Mouse (Mus musculus) neural tube, embryonic 10.5 days (tissue): ENCODE measurements around the gene Arrb1.
A peak's percentile ranks its signal among the peaks of the same experiment; 100 is the strongest.

Experiments used
- DNase-seq: peaks from one replicate; pipeline ENCODE4 v3.0.0-alpha.2; 2017; ENCODE audit warnings: low spot score; ENCODE audit errors: extremely low spot score

Arrb1 gene

DNA sequence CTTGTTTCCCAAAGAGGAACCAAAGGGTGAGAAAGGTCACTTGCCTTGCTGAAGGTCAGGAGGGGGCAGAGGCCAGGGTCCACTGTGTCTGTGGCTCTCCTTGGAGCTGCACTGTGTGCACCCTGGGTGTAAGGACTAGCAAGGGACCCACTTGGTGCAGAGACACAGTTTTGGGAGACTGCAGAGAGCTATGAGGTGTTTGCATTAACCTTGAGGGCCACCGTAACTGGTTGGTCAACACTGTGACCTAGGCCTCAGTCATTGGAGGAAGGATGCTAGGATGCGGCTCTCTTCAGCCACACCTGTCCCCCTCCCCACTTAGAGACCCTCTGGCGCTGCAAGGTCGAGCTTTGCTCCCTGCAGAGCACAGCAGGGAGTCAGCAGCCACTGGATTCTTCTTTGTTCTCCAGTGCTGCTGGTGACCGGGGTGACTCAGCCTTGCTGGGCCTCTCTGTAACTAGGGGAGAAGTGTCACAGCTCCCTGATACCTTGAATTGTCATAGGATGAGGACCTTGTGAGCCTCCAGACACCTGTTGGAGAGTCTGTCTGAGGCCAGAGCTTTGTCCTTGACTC is 2.0 kb downstream of the Arrb1 start:
- DNase-seq = no peak

DNA sequence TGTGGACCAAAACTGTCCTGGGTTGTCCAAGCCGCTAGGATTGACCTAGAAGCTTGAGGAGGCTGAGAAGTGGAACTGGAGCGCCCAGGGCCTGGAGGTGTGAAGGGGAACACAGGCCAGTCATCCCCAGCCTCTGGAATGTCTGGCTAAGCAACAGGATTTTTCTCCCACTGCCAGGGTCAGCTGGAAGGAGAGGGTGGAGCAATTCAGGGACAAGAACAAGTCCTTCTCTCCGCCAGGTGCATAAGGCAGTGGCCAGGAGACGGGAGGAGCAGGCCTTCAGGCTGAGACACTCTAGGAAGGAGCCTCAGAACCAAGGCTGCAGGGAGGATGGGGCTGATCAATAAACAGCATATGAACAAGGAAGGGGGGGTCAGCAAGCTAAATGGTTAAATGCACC is 3.2 kb downstream of the Arrb1 start:
- DNase-seq = no peak

DNA sequence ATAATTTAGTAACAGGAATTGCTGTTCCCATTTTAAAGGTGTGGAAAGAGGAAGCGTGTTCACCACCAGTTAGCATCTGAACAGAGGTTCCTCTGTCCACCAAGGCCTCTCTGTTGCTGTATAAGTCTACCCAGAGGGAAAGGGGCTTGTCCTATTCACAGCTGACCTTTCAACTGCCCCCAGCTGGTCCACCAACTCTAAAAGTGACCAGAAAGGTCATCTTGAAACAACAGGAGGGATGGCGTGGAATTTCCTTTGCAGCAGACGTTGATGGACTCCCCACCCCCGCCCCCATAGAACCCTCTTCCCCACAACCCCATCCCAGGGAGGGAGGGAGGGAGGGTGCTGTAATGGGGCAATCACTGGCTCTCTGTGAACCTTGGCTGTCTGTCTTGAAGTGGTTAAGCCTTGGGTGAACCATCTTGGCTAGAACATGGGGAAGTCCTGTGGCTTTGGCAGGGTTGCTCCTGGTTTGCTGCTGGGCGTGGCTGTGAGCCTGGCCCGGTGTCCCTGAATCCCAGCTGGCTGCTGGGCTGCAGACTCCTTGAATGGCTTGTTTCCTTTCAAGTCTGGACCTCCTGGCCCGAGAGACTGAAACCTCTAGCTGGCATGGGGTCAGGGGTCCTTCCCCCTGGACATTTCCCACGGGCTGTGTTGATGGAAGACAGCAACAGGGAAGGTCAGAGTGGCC is 4.1 kb downstream of the Arrb1 start:
- peak; percentile 51 for DNase-seq

DNA sequence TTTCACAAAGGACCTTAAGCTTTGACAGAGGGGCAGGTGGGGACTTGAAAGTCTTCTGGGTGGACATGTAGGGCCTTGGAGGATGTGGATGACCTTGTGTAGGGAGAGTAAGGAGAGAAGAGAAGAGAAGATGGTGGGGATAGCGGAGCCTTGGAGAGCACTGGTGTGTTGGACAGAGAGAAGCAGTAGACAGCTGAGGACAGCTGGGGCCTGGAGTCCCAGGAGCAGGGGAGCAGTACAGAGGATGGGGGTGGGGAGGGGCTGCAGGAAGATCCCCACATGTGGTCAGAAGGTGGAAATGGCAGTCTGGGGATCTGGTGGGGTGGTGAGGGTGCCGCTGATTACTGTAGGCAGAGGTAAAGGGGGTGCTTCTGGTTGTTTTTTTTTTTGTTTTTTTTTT is 4.8 kb downstream of the Arrb1 start:
- DNase-seq = no peak

DNA sequence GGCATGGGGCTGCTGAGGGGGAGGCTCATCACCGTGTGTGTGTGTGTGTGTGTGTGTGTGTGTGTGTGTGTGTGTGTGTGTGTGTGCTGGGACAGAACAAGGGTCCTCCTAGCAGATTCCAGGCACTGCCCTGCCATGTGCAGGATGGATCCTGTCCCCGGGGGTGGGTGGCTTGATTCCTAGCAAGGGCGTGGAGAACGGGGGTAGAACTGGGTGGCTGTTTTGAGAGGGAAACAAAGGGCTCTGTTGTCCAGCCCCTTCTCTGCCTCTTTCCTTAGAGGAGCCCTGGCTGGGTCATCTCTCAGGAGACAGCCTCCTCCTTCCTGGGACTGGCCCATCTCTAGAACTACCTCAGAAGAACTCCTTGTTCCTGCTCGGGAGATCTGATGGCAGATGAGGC is 5.9 kb downstream of the Arrb1 start:
- DNase-seq = no peak

GRCm38 (mm10) chr7:99544272-99544671 is 9.0 kb downstream of the Arrb1 start:
- no peak for DNase-seq

DNA sequence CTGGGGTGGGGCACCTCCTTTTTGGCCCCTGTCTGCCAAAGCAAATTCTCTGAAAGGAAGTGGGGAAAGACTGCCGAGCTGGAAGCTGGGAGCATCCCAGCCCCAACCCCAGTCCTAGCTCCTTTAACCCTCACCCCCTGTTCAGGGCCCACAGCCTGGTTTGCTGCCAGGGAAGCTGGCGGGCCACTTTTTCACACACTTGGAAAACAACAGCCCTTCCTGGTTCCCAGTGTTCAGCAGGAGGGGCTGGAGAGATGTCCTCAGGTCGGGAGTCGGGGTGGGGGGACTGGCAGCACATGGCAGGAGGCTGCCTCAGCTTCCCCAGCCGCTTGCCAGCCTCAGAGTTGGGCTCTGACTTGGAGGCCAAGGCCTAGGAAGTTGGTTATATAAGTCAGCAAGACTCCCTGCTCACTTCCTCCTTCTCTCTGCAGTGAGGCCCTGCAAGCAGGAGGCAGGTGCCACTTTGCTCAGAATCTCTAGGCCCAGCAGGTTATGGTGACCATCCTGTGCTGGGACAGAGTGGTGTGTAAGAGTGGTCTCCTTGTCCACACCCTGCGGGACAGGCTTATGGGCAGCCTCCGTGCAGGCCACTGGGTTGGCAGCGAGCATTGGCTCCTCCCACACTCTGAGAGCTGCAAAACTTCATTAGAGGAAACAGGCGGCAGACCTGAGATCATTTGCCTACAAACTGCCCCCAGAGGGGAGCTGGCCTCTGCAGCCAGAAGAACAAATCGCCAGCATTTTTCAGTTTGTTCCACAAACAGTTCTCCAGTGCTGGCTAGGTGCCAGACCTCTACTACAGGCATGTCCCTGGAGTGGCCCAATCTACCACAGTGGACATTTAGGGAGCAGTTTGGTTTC is 10.8 kb downstream of the Arrb1 start:
- no peak for DNase-seq

- no peak for DNase-seq
Measured at GRCm38 (mm10) chr7:99547584-99548487, 12.6 kb downstream of the Arrb1 start.

GRCm38 (mm10) chr7:99549668-99550067 is 14.4 kb downstream of the Arrb1 start:
- no peak for DNase-seq

- no peak for DNase-seq
Measured at GRCm38 (mm10) chr7:99551623-99552022, 16.4 kb downstream of the Arrb1 start.

- no peak for DNase-seq
Measured at GRCm38 (mm10) chr7:99553222-99553884, 18.1 kb downstream of the Arrb1 start.

GRCm38 (mm10) chr7:99553885-99554269 is 18.6 kb downstream of the Arrb1 start:
- no peak for DNase-seq

GRCm38 (mm10) chr7:99555862-99556261 is 20.6 kb downstream of the Arrb1 start:
- peak; percentile 63 for DNase-seq

GRCm38 (mm10) chr7:99559091-99559490 is 23.8 kb downstream of the Arrb1 start:
- DNase-seq = no peak

DNA sequence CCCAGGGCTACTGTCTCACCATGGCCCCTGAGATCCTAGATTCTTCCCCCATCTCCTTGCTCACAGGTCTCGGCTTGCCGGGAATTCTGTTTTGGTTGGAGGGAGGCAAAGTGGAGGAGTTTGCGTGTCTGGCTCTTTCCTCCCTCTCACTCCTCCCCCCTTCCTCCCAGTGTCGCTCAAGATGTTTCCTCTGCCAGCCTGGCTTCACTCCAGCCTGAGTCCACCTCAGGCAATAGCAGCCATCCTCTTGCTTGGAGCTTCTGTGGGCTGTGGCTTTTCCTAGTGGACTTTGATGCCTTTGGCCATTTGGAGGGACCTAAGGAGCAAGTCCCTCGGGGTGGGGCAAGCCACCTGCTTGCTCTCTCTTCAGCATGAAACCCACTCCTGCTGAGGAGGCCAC is 27.2 kb downstream of the Arrb1 start:
- no peak for DNase-seq

DNA sequence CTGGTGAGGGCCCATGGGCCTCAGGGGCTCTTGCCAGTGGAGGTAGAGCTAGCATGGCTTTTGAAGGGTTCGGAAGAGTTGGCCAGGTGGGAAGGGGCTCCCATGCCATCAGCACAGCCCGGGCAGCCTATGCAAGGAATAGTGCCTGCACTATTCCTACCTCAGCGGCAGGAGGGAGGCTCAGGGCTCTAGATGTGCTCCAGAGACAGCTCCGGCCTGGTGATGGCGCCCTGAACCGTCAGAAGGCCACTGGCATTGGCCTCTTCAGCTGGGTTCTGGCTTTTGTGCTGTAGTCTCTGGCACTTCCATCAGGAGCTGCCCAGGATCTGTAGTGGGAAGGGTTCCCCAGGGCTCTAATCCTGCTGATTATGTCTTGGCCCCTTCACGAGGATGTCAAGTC is 28.0 kb downstream of the Arrb1 start:
- DNase-seq = no peak

DNA sequence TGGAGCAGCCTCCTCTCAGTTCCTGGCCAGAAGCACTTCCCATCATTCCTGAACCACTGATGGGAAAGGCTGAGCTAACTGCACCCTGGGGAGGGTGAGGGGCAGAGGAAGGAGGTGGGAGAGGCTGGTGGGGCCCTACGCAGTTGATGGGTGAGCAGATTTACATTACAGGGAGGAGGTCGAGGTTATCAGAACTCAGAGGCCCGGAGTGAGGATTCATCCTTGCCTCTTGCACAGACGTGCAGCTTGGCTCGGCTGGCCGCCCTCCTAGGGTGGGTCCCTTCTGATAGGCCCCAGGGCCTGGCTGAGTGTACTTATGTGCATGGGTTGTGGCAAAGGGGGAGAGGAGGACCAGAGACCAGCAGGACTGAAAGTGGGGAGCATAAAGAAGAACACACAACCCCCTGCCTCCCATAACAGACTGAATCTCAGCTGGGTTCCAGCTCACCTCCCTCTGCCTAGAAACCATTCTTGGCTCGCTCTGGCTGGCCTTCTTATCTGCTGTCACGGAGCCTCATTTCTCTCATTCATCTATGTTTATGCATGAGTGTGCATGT is 30.1 kb downstream of the Arrb1 start:
- DNase-seq = no peak

- no peak for DNase-seq
Measured at GRCm38 (mm10) chr7:99570680-99571079, 35.4 kb downstream of the Arrb1 start.

DNA sequence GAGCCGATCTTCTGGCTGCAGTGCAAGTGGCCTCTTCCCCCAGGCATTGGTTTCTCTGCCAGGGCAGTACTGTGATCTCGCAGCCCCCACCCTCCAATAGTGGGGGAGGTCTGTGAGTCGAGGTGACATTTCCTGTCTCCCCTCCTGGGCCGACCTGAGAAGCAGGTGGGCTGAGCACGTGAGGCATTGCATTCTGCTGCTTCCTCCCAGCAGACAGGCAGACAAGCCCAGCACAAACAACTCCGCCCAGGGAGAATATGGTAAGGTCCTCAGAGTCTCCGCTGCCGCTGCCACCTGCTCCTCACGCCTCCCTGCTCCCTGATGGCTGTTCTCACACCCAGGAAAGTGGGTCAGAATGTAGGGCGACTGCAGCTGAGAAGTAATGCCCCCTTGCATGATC is 37.7 kb downstream of the Arrb1 start:
- no peak for DNase-seq

DNA sequence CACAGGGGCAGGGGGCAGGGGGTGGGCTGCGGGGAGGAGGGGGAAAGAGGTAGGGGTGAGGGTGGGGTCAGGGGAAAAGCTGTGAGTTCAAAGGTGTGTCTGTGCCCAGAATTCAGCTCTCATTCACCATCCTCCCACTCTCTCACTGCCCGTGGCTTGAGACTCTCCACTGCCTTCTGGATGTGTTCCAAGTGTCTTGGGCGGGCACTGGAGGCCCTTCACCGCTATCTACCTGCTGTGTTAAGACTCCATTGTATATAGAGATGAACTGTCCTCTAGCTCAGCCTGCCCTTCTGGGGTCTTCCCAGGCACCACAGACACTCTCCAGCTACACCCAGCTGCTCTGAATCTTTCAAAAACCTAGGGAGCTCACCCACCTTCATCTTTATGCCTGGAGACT is 38.1 kb downstream of the Arrb1 start:
- no peak for DNase-seq

- DNase-seq = no peak
Measured at GRCm38 (mm10) chr7:99578246-99578645, 43.0 kb downstream of the Arrb1 start.
